Mouse (Mus musculus): ENCODE results near the gene Mafg. TPM values are rescaled to one million over a fixed set of nuclear protein-coding genes. Genes with fewer than 3 reads are reported as not detected.
"Not testable (repeated sequence)": the region's sequence is repeated elsewhere in the genome, so short reads cannot be mapped to it uniquely, and the experiment has no call there.

The Mafg gene
- total RNA-seq (2015) (23.1 and 23.8 TPM in 2 replicates), total RNA-seq (2017) (58.7 and 68.0 TPM in 2 replicates)

GRCm38 (mm10) chr11:120633520-120634343 lies at the start of gene Mafg:
Gene Mafg, minus strand, starts transcription at chr11:120633600.
- peak; percentile 29 for ATAC-seq (ENCODE audit: poor library complexity, severe bottlenecking)

DNA sequence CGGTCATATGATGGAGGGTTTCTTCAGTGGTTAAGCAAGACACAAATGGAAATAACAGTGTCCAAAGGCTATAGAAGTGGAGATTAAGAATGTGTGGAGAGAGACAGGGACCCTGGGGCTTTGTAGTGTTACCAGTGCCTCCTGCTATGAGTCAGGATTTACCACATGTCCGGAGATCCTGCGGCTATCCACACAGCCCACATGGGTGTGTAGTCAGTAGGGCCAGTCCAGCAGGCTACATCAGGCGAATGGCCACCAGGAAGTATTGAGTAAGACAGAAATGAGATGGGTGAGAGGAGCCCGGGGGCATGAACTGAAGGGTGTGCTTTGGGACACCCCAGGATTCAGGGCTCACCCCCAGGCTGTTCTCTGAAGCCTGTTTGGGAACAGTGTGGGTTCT lies 49.3 kb upstream of the Mafg start:
- no peak for ATAC-seq (ENCODE audit: poor library complexity, severe bottlenecking)

- ATAC-seq (ENCODE audit: poor library complexity, severe bottlenecking) = peak; percentile 77
Observed at GRCm38 (mm10) chr11:120679909-120680308, 46.5 kb upstream of the Mafg start.

- no peak for ATAC-seq (ENCODE audit: poor library complexity, severe bottlenecking)
Observed at GRCm38 (mm10) chr11:120676951-120677350, 43.6 kb upstream of the Mafg start.

- ATAC-seq (ENCODE audit: poor library complexity, severe bottlenecking) = not testable (repeated sequence)
Observed at GRCm38 (mm10) chr11:120675875-120676274, 42.5 kb upstream of the Mafg start.

DNA sequence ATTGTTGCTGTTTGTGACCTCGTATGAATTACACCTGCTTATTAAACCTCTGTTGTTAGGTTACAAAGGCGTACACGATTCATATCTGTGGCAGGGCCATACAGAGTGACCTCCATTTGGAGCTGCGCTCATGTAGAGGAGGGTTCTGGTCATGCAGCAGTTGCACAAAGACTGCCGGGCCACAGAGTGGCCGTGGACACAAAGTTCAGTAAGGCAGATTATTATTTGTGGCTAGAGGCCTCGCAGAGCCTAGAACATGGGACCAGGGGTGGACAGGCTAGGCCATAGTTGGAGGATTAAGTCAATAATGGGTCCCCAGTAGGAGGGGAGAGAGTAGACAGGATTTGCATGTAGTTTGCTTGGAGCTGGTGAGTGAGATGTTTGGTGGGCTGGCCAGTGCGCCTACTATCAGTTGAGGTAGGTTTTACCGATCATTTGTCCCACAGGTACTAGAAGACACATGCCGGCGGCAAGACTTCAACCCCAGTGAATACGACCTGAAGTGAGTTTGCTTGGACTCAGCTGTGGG lies 40.3 kb upstream of the Mafg start:
- ATAC-seq (ENCODE audit: poor library complexity, severe bottlenecking) = no peak; the same call in 1 of the 2 replicates

GRCm38 (mm10) chr11:120672687-120673593 lies 39.5 kb upstream of the Mafg start, which contains the start of gene Aspscr1:
Gene Aspscr1, plus strand, starts transcription at chr11:120672973.
- peak; percentile 93 for ATAC-seq (ENCODE audit: poor library complexity, severe bottlenecking)

GRCm38 (mm10) chr11:120666617-120667016 lies 33.2 kb upstream of the Mafg start:
- ATAC-seq (ENCODE audit: poor library complexity, severe bottlenecking) = no peak

DNA sequence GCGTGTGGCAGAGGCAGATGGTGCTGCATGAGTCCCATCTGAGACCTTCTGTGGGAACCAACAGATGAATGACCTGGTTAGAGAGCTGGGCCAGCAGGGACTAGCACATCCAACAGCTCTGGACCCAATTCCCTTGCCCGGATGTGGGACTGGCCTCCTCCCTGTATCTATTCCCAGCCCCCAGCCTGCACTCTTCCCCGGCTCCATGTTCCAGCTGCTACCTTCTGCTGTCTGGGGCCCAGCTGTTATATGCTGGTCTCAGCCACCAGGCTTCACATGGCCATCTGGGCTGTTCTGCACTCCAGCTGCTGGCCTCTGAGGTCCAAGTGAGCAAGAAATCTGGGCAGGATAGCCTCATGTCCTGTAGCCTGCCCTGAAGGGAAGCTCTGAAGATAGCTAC lies 32.0 kb upstream of the Mafg start:
- ATAC-seq (ENCODE audit: poor library complexity, severe bottlenecking) = no peak

DNA sequence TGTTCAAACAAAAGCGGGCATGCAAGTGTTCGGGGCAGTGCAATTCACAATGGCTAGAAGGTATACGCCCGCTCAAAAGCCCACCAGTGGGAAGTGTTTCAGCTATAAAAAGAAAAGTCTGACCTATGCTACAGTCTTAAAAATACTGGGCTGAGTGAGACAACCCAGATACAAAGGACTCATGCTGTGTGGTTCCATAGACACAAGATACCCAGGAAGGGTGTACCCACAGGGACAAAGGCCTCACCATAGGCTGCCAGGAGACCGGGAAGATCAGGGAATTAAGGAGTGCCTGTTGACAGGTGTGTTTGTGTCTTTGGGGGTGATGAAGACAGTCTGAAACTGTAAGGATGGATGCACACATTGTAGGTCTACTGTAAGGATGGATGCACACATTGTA lies 30.3 kb upstream of the Mafg start:
- no peak for ATAC-seq (ENCODE audit: poor library complexity, severe bottlenecking)

GRCm38 (mm10) chr11:120662759-120663158 lies 29.4 kb upstream of the Mafg start:
- ATAC-seq (ENCODE audit: poor library complexity, severe bottlenecking) = no peak

- ATAC-seq (ENCODE audit: poor library complexity, severe bottlenecking) = no peak
Observed at GRCm38 (mm10) chr11:120661076-120661460, 27.7 kb upstream of the Mafg start, which contains the start of gene Notum. Gene Notum, minus strand, starts transcription at chr11:120661175.

GRCm38 (mm10) chr11:120660301-120661075 lies 27.1 kb upstream of the Mafg start:
- peak; percentile 20; the same call in 1 of the 2 replicates for ATAC-seq (ENCODE audit: poor library complexity, severe bottlenecking)

- 0 out of 2 replicates have a peak, but pooled peaks have one; percentile 22 for ATAC-seq (ENCODE audit: poor library complexity, severe bottlenecking)
Observed at GRCm38 (mm10) chr11:120659509-120660300, 26.3 kb upstream of the Mafg start.

GRCm38 (mm10) chr11:120658876-120659410 lies 25.5 kb upstream of the Mafg start:
- peak; percentile 80 for ATAC-seq (ENCODE audit: poor library complexity, severe bottlenecking)

DNA sequence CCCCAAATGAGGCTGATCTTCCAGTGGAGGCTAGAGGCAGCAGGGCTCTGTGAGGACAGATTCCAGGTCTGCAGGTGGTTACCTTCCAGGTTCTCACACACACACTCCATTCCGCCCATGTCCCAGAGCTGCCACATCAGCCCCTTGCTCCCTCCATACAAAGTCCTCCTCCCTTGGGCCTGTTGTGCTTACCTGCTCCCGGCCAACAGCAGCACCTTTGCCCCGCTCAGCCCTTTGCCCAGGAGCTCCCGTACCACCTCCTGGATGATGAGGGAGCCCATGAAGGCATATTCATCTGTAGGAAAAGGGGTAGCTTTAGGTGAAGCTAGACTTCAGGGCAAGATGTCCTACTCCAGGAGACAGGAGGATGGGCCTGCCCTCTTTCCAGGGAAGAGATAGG lies 23.9 kb upstream of the Mafg start:
- ATAC-seq (ENCODE audit: poor library complexity, severe bottlenecking) = no peak

DNA sequence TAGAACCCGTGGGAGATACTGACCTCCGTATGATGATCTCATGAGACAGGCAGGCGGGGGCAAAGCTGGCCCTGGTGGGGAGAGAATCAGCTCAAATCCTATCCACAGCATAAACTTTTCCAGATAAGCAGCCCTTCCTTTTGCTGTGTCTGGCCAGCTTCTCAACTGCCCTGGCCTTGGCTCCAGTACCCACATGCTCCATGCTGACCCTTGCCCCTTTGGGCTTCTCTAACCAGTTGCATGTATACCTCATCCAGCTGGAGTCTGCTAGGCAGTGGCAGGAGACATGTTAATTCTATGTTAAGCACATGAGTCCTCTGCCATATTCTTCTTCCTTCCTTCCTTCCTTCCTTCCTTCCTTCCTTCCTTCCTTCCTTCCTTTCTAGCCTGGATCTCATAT lies 21.3 kb upstream of the Mafg start:
- no peak for ATAC-seq (ENCODE audit: poor library complexity, severe bottlenecking)

GRCm38 (mm10) chr11:120651872-120652271 lies 18.5 kb upstream of the Mafg start:
- ATAC-seq (ENCODE audit: poor library complexity, severe bottlenecking) = no peak

DNA sequence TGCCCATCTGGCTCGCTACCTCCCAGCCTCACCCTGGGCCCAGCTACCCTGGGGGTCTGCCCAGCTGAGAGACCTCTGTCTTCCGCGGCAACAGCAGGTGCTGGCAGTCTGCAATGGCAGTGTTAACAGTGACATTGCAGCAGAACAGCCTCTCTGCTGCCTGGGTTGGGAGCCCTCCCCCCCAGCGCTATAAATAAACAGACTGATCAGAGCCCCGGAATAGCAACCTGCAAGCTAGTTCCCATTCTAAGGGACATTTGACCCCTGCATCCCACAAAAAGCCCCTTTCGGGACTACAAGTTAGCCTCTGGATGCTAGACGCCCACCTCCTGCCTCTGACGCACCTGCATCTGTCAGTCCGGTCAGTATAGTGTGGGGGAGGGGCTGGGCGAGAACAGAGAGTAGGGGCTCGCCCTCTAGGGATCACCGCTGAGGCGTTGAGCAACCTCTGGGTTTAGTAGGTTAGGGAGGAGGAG lies 14.6 kb upstream of the Mafg start, which contains the start of gene Myadml2:
Myadml2 (minus strand) TSS at position 158 of the 476 bp plus-strand sequence.
- ATAC-seq (ENCODE audit: poor library complexity, severe bottlenecking) = no peak
